Comparison of ENCODE assay signal across 7 mouse cellular contexts in genomic region chr5:122285029-122285766, GRCm38 (mm10). TPM values are rescaled to one million over a fixed set of nuclear protein-coding genes. Genes with fewer than 3 reads are reported as not detected.
DNase-seq lines count a peak whose midpoint lies in the region; ATAC-seq and TF ChIP-seq lines count a peak whose summit lies in the region.

No protein-coding gene starts in this region.

- peaks cover 9% of the 10 kb centered on the region for H3K9me3 ChIP-seq in forebrain, embryonic 10.5 days
- no peaks in the 10 kb centered on the region for H3K9me3 ChIP-seq in megakaryocyte, embryonic 14.5 days

- no peaks in the 10 kb centered on the region for H3K27me3 ChIP-seq in Patski
- H3K27me3 ChIP-seq in forebrain, embryonic 10.5 days (ENCODE audit: poor library complexity, severe bottlenecking), result peaks cover 10% of the 10 kb centered on the region; the same call in 1 of the 2 replicates
- H3K27me3 ChIP-seq in megakaryocyte, embryonic 14.5 days (replicated peaks), result peaks cover 5% of the 10 kb centered on the region

- H3K4me3 ChIP-seq in forebrain, embryonic 10.5 days, result peak overlapping the region; percentile 98
- H3K4me3 ChIP-seq in megakaryocyte, embryonic 14.5 days (replicated peaks), result peak overlapping the region; percentile 100

- 2% methylated on average over 34 of the region's 34 CpGs for WGBS in forebrain, embryonic 10.5 days

- in situ Hi-C loops in Patski (cut with MboI; ENCODE audit: low pct_unique_long_range_greater_than_20kb), result loop anchor here (25.0 kb wide), 1 partner anchor 852 kb away; the partner anchor contains the start of genes Rhof and Setd1b

- intact Hi-C loops in heart, postnatal 36 days (cut with DNase I), result no loop called here
- intact Hi-C loops in left cerebral cortex, postnatal 36 days (cut with DNase I), result no loop called here

- peaks cover 34% of the 10 kb centered on the region for H3K4me1 ChIP-seq in forebrain, embryonic 10.5 days
- peaks cover 53% of the 10 kb centered on the region for H3K4me1 ChIP-seq in megakaryocyte, embryonic 14.5 days

- CTCF ChIA-PET in Patski (lab: Charles Lee), result interaction anchor here (0.9 to 2.9 kb wide), 7 partner anchors 9 to 59 kb away, joined by 3 to 18 read pairs (median 4); no protein-coding TSS in a partner anchor

- POLR2A ChIA-PET in Patski (lab: Charles Lee), result interaction anchor here (0.6 to 3.0 kb wide), 6 partner anchors 10 to 1876 kb away, joined by 4 to 18 read pairs (median 6); no protein-coding TSS in a partner anchor

- H3K27ac ChIP-seq in forebrain, embryonic 10.5 days, result peak overlapping the region; percentile 93

- peaks cover 35% of the 10 kb centered on the region for H3K36me3 ChIP-seq in forebrain, embryonic 10.5 days (replicated peaks)
- H3K36me3 ChIP-seq in megakaryocyte, embryonic 14.5 days (replicated peaks; ENCODE audit: low read length), result peaks cover 27% of the 10 kb centered on the region

- TF ChIP-seq CTCF in Patski (IDR thresholded peaks at IDR 0.05), result no peak

- peak; percentile 33 for ATAC-seq in Patski

- no peak for DNase-seq in Patski (ENCODE audit: low read depth, low spot score)
- peak; percentile 79 for DNase-seq in brain, adult 2 months (ENCODE audit: low read depth, low spot score)
- DNase-seq in forebrain, embryonic 10.5 days (ENCODE audit: extremely low spot score, low spot score), result peak; percentile 60
- DNase-seq in heart, postnatal 36 days, result peak; percentile 52 to 62
- peak; percentile 41 to 46 for DNase-seq in left cerebral cortex, postnatal 36 days (ENCODE audit: low spot score in 2 of 2)
- DNase-seq in spleen, postnatal 4 days (ENCODE audit: low spot score in 2 of 2), result peak; percentile 47 to 79

RNA-seq across cellular contexts. Expression of gene Pptc7, which starts 1.0 kb away (rescaled TPM):
- polyA plus RNA-seq in Patski (2021), result 31.1 TPM
- polyA plus RNA-seq in forebrain, embryonic 10.5 days (2016; fragmentation: Nextera tagmentation; extraction: Ambion mirVana), result 8.3 and 9.0 TPM in 2 replicates
- 10 to 100 TPM; 89.5 to 98.4 TPM for total RNA-seq in heart, postnatal 36 days (2021)
- 10 to 100 TPM; 39.1 to 42.7 TPM for total RNA-seq in left cerebral cortex, postnatal 36 days (2021)
- 4.8 and 5.0 TPM in 2 replicates for polyA plus RNA-seq in megakaryocyte, embryonic 14.5 days (2012; ENCODE audit: insufficient read depth, low replicate concordance)

RNA-seq across cellular contexts. Expression of gene Tctn1, which starts 20.9 kb away (rescaled TPM):
- 50.7 TPM for polyA plus RNA-seq in Patski (2021)
- polyA plus RNA-seq in forebrain, embryonic 10.5 days (2016; fragmentation: Nextera tagmentation; extraction: Ambion mirVana), result 5.8 and 6.2 TPM in 2 replicates
- 1 to 10 TPM; 4.3 to 4.6 TPM for total RNA-seq in heart, postnatal 36 days (2021)
- total RNA-seq in left cerebral cortex, postnatal 36 days (2021), result 10 to 100 TPM; 12.2 to 14.5 TPM
- polyA plus RNA-seq in megakaryocyte, embryonic 14.5 days (2012; ENCODE audit: insufficient read depth, low replicate concordance), result 3.2 and 11.9 TPM in 2 replicates
